Mouse (Mus musculus) liver, adult 2 months (tissue): ENCODE data around the gene Ralgps2. TPM values are rescaled to one million over a fixed set of nuclear protein-coding genes. Genes with fewer than 3 reads are reported as not detected.

Experiments used
- DNase-seq: peaks from one replicate; pipeline ENCODE4 v3.0.0-alpha.2; 2011; ENCODE audit warnings: low read depth, low spot score; ENCODE audit errors: extremely low read depth
- H3K27ac ChIP-seq: fragments of 200-500 bp; replicated peaks from 2 replicates; pipeline ENCODE4 v1.5.1; 2012; ENCODE audit warnings: low read depth, mild to moderate bottlenecking, control low read depth, inconsistent platforms, low read length; ENCODE audit not compliant: insufficient read depth
- H3K27me3 ChIP-seq: fragments of 200-500 bp; 2 replicates; pipeline ENCODE4 v1.6.1; 2012; ENCODE audit warnings: mild to moderate bottlenecking, moderate library complexity, low read length, inconsistent platforms; ENCODE audit not compliant: control insufficient read depth, insufficient read depth
- H3K36me3 ChIP-seq: fragments of 200-500 bp; 2 replicates; pipeline ENCODE4 v1.6.1; 2012; ENCODE audit warnings: low read length, inconsistent platforms; ENCODE audit not compliant: control insufficient read depth, insufficient read depth
- H3K4me1 ChIP-seq: fragments of 200-500 bp; 2 replicates; pipeline ENCODE4 v1.6.1; 2011; ENCODE audit warnings: low read length; ENCODE audit not compliant: control insufficient read depth, insufficient read depth
- H3K4me3 ChIP-seq: fragments of 200-500 bp; 2 replicates; pipeline ENCODE4 v1.5.1; 2011; ENCODE audit warnings: low read depth, mild to moderate bottlenecking, control low read depth, low read length, moderate library complexity; ENCODE audit not compliant: insufficient read depth
- H3K79me2 ChIP-seq: fragments of 200-500 bp; 2 replicates; pipeline ENCODE4 v1.6.1; 2012; ENCODE audit warnings: inconsistent platforms, mild to moderate bottlenecking, low read length, moderate library complexity; ENCODE audit not compliant: control insufficient read depth, insufficient read depth
- H3K9ac ChIP-seq: fragments of 200-500 bp; 2 replicates; pipeline ENCODE4 v1.6.1; 2012; ENCODE audit warnings: low read depth, mild to moderate bottlenecking, control low read depth, inconsistent platforms, low read length
- CTCF ChIP-seq: fragments of 200-500 bp; IDR thresholded peaks from 2 replicates; pipeline ENCODE4 v1.5.1; 2011; ENCODE audit warnings: low read depth, low read length, control low read depth
- POLR2A ChIP-seq: fragments of 200-500 bp; IDR thresholded peaks from 2 replicates; pipeline ENCODE4 v1.6.1; 2011; ENCODE audit warnings: low read length, control low read depth; ENCODE audit not compliant: insufficient read depth; ENCODE audit errors: extremely low read depth
- WGBS: fragments of 180-500 bp; shearing (Covaris S2); methylation state at CpG from one replicate; pipeline ENCODE4 v1.1.7; 2018; 5-methylcytosine and 5-hydroxymethylcytosine counted together
- polyA plus RNA-seq: library from polyadenylated mRNA; depleted of rRNA; stranded (reverse); fragments of >200 nt; gene quantifications from 2 replicates; pipeline ENCODE4 v1.2.3, GENCODE M21; 2012
- total RNA-seq: library from RNA; depleted of rRNA; stranded (reverse); fragments of >200 nt; gene quantifications from 2 replicates; pipeline ENCODE4 v1.2.3, GENCODE M21; 2014

Ralgps2 gene
- total and polyA plus RNA-seq, 2 experiments, result 3.4 to 18.9 TPM

GRCm38 (mm10) chr1:156852872-156853271 is 86.6 kb downstream of the Ralgps2 start:
- TF ChIP-seq POLR2A (no peak), CTCF (no peak)
- H3K27me3 ChIP-seq, result no peaks in the 10 kb centered on the region
- H3K79me2 ChIP-seq, result no peaks in the 10 kb centered on the region
- 94% methylated on average over 5 of the region's 5 CpGs for WGBS
- H3K36me3 ChIP-seq, result no peaks in the 10 kb centered on the region
- DNase-seq, result no peak
- no peak overlapping the region for H3K4me3 ChIP-seq
- H3K9ac ChIP-seq, result no peak overlapping the region
- H3K27ac ChIP-seq, result no peak overlapping the region
- no peaks in the 10 kb centered on the region for H3K4me1 ChIP-seq

GRCm38 (mm10) chr1:156852409-156852808 is 87.0 kb downstream of the Ralgps2 start:
- H3K79me2 ChIP-seq, result no peaks in the 10 kb centered on the region
- TF ChIP-seq CTCF (no peak), POLR2A (no peak)
- no peak overlapping the region for H3K9ac ChIP-seq
- H3K36me3 ChIP-seq, result no peaks in the 10 kb centered on the region
- no peak for DNase-seq
- H3K4me1 ChIP-seq, result no peaks in the 10 kb centered on the region
- H3K4me3 ChIP-seq, result no peak overlapping the region
- H3K27ac ChIP-seq, result no peak overlapping the region
- 90% methylated on average over 9 of the region's 9 CpGs for WGBS
- H3K27me3 ChIP-seq, result no peaks in the 10 kb centered on the region

- H3K27ac ChIP-seq, result no peak overlapping the region
- H3K4me3 ChIP-seq, result no peak overlapping the region
- WGBS, result 76% methylated on average over 4 of the region's 4 CpGs
- no peak overlapping the region for H3K9ac ChIP-seq
- TF ChIP-seq CTCF, result no peak
- TF ChIP-seq POLR2A, result no peak
- H3K4me1 ChIP-seq, result peaks cover 3% of the 10 kb centered on the region; the same call in 1 of the 2 replicates
- H3K36me3 ChIP-seq, result no peaks in the 10 kb centered on the region
- no peak for DNase-seq
- no peaks in the 10 kb centered on the region for H3K79me2 ChIP-seq
- no peaks in the 10 kb centered on the region for H3K27me3 ChIP-seq
These were observed 92.3 kb downstream of the Ralgps2 start for GRCm38 (mm10) chr1:156847098-156847497.

- Histone ChIP-seq H3K36me3 (no peaks in the 10 kb centered on the region), H3K4me3 (no peak overlapping the region), H3K4me1 (peaks cover 8% of the 10 kb centered on the region; the same call in 1 of the 2 replicates), H3K27ac (no peak overlapping the region), H3K9ac (no peak overlapping the region), H3K27me3 (no peaks in the 10 kb centered on the region), H3K79me2 (no peaks in the 10 kb centered on the region)
- DNase-seq, result no peak
- 83% methylated on average over 11 of the region's 11 CpGs for WGBS
- TF ChIP-seq CTCF (no peak), POLR2A (no peak)
These were observed 97.6 kb downstream of the Ralgps2 start for GRCm38 (mm10) chr1:156841625-156842339.

- H3K36me3 ChIP-seq, result no peaks in the 10 kb centered on the region
- no peaks in the 10 kb centered on the region for H3K79me2 ChIP-seq
- no peak for TF ChIP-seq POLR2A
- H3K27me3 ChIP-seq, result no peaks in the 10 kb centered on the region
- H3K4me1 ChIP-seq, result peaks cover 8% of the 10 kb centered on the region; the same call in 1 of the 2 replicates
- H3K27ac ChIP-seq, result no peak overlapping the region
- WGBS, result 3% methylated on average over 6 of the region's 6 CpGs
- peak; percentile 64 for DNase-seq
- H3K9ac ChIP-seq, result no peak overlapping the region
- H3K4me3 ChIP-seq, result no peak overlapping the region
These were observed 100.7 kb downstream of the Ralgps2 start for GRCm38 (mm10) chr1:156838695-156839094.

GRCm38 (mm10) chr1:156838177-156838576 is 101.2 kb downstream of the Ralgps2 start, which contains the start of gene Angptl1:
Gene Angptl1 (plus strand): TSS chr1:156838562.
- Histone ChIP-seq H3K4me3 (no peak within 1 kb of the TSS), H3K79me2 (no peaks in the 10 kb centered on the region), H3K9ac (no peak within 1 kb of the TSS), H3K27ac (no peak within 1 kb of the TSS), H3K27me3 (no peaks in the 10 kb centered on the region), H3K4me1 (peaks cover 8% of the 10 kb centered on the region; the same call in 1 of the 2 replicates), H3K36me3 (no peaks in the 10 kb centered on the region)
- peak; percentile 84 for DNase-seq
- no peak for TF ChIP-seq POLR2A
- no peak for TF ChIP-seq CTCF
- WGBS, result 9% methylated on average over 4 of the region's 4 CpGs
